Mouse (Mus musculus) C2C12 (cell line): Measurements from ENCODE around the gene Moap1. TPM values are rescaled to one million over a fixed set of nuclear protein-coding genes. Genes with fewer than 3 reads are reported as not detected.

Source experiments
- H3K27me3 ChIP-seq: one replicate; pipeline ENCODE4 v1.6.1; 2011; ENCODE audit not compliant: control insufficient read depth, insufficient read depth, insufficient read length
- H3K36me3 ChIP-seq: one replicate; pipeline ENCODE4 v1.6.1; 2011; ENCODE audit not compliant: control insufficient read depth, insufficient read depth
- H3K4me3 ChIP-seq: one replicate; pipeline ENCODE4 v1.5.1; 2011; ENCODE audit warnings: mild to moderate bottlenecking, control low read depth; ENCODE audit not compliant: poor library complexity, insufficient read depth, severe bottlenecking
- H3K79me2 ChIP-seq: one replicate; pipeline ENCODE4 v1.6.1; 2011; ENCODE audit not compliant: control insufficient read depth, insufficient read depth
- H3K79me3 ChIP-seq: one replicate; pipeline ENCODE4 v1.6.1; 2011; ENCODE audit warnings: low read depth, control low read depth
- H3ac ChIP-seq: one replicate; pipeline ENCODE3; 2011; ENCODE audit warnings: low read depth; ENCODE audit not compliant: control insufficient read depth, insufficient read length
- CEBPB ChIP-seq: IDR thresholded peaks from one replicate; pipeline ENCODE4 v1.6.1; 2011; ENCODE audit warnings: low read depth, mild to moderate bottlenecking, control low read depth, moderate library complexity
- CTCF ChIP-seq: IDR thresholded peaks from one replicate; pipeline ENCODE4 v1.5.1; 2011; ENCODE audit not compliant: control insufficient read depth, insufficient read depth, insufficient read length
- FOSL1 ChIP-seq: IDR thresholded peaks from one replicate; pipeline ENCODE4 v1.8.0; 2011; ENCODE audit warnings: mild to moderate bottlenecking, low read length; ENCODE audit not compliant: poor library complexity, insufficient read depth, severe bottlenecking
- MAX ChIP-seq: IDR thresholded peaks from one replicate; pipeline ENCODE4 v1.6.1; 2011; ENCODE audit warnings: mild to moderate bottlenecking, control low read depth
- MYOD1 ChIP-seq: IDR thresholded peaks from one replicate; pipeline ENCODE4 v1.6.1; 2011; ENCODE audit warnings: low read depth; ENCODE audit not compliant: control insufficient read depth, insufficient read length
- MYOG ChIP-seq: IDR thresholded peaks from one replicate; pipeline ENCODE4 v1.6.1; 2011; ENCODE audit not compliant: control insufficient read depth, insufficient read length; ENCODE audit errors: extremely low read depth
- USF1 ChIP-seq: IDR thresholded peaks from one replicate; pipeline ENCODE4 v1.6.1; 2011; ENCODE audit warnings: low read depth, mild to moderate bottlenecking, control low read depth, moderate library complexity
- polyA plus RNA-seq: library from polyadenylated mRNA; unstranded; fragments of >200 nt; fragmentation: generic; extraction: Trizol; gene quantifications from one replicate; pipeline ENCODE4 v1.2.1, GENCODE M21; 2012; ENCODE audit warnings: missing spikeins

The Moap1 gene
- polyA plus RNA-seq, 1 experiment, result 4.7 TPM

GRCm38 (mm10) chr12:102703441-102703840 is 40.0 kb downstream of the Moap1 start:
- H3ac ChIP-seq, result no peak overlapping the region
- H3K27me3 ChIP-seq, result no peaks in the 10 kb centered on the region
- H3K79me2 ChIP-seq, result no peaks in the 10 kb centered on the region
- H3K36me3 ChIP-seq, result no peaks in the 10 kb centered on the region
- H3K4me3 ChIP-seq, result no peak overlapping the region
- no peaks in the 10 kb centered on the region for H3K79me3 ChIP-seq
- TF ChIP-seq CTCF (no peak), MAX (no peak), MYOG (no peak)

DNA sequence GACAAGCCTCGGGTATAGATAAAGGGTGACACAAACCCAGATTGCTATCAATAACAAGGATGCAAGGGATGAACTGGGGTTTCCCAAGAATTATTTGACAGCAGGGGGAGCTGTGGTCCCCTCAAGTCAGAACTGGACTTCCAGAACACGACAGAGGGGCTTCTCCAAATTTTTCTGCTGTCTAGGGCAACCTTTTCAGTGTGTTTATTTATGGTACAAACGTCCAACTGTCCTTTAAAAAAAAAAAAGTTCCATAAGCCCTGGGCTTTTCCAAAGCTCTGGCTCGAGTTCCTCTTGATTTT is 40.4 kb downstream of the Moap1 start:
- Histone ChIP-seq H3K27me3 (no peaks in the 10 kb centered on the region), H3K79me2 (no peaks in the 10 kb centered on the region), H3K79me3 (no peaks in the 10 kb centered on the region), H3ac (no peak overlapping the region), H3K4me3 (no peak overlapping the region), H3K36me3 (no peaks in the 10 kb centered on the region)
- TF ChIP-seq MYOD1 (no peak), CTCF (no peak), MYOG (no peak), MAX (no peak)

DNA sequence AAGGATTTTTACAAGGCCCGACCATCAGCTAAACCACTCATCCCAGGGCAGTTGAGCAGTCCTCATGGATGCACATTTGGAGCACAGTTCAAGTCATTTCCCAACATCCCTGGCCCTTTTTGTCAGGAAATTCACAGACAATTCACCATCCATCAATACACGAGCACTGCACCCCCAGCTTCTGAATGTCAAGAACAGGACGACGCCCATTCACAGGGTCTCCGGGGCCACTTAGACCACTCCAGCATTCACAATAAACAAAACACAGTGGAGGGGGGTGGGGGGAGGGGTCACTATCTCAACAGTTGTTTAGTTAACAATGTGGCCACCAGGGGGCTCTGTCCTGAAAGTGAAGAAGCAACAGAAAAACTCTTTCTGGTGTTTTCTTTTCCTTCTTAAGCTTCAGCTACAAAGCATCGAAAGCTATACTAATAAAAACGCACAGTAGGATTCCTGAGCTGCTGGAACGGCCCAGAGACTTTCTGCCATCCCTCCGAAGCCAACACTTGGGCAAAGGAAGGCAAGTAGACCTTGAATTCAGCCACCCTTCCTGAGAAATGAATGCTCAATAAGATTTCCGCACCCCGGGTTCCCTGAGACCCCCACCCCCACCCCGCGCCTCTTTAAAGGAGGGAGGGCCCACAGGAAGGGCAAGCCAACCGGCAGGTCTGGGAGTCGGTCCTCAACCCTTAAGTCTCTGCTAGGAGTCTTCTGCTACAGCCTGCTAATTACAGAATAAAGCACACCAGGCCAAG is 40.9 kb downstream of the Moap1 start:
- H3K27me3 ChIP-seq, result no peaks in the 10 kb centered on the region

DNA sequence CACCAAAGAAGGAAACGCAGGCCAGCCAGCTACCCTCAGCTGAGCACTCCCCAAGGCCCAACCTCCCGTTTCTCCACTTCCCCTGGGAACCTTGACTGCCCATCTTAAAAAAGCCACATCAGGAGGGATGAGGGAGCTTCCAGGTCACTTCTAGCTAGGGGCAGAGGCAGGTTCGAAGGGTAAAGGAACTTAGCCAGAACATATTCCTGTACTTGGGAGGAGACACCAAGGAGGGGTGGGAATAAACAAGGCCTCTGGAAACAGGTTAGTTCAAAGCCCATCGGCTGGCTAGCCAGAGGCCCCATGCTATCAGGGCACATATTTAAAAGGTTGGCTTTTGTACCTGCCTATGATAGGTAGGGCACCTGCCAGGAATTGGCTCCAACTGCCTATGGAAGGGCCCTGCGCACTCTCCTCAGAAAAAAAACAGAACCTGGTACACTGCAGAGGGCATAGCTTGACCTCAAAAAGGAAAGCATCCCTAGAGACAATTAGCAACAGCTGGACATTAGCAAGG is 41.7 kb downstream of the Moap1 start:
- Histone ChIP-seq H3K36me3 (no peaks in the 10 kb centered on the region), H3K27me3 (no peaks in the 10 kb centered on the region), H3K79me2 (no peaks in the 10 kb centered on the region), H3K4me3 (no peak overlapping the region), H3K79me3 (no peaks in the 10 kb centered on the region), H3ac (no peak overlapping the region)
- TF ChIP-seq USF1, result no peak
- no peak for TF ChIP-seq CEBPB
- TF ChIP-seq CTCF, result no peak
- TF ChIP-seq MAX, result no peak
- no peak for TF ChIP-seq MYOD1
- no peak for TF ChIP-seq MYOG
- no peak for TF ChIP-seq FOSL1

More for the DNA sequence above, 40.9 kb downstream of the Moap1 start:
- no peaks in the 10 kb centered on the region for H3K79me2 ChIP-seq
- H3ac ChIP-seq, result no peak overlapping the region
- H3K79me3 ChIP-seq, result no peaks in the 10 kb centered on the region
- no peak for TF ChIP-seq CEBPB
- no peak for TF ChIP-seq MAX
- no peak for TF ChIP-seq MYOD1
- H3K4me3 ChIP-seq, result no peak overlapping the region
- H3K36me3 ChIP-seq, result no peaks in the 10 kb centered on the region

GRCm38 (mm10) chr12:102700453-102700852 is 43.0 kb downstream of the Moap1 start:
- H3K4me3 ChIP-seq, result no peak overlapping the region
- no peaks in the 10 kb centered on the region for H3K27me3 ChIP-seq
- TF ChIP-seq FOSL1, result no peak
- no peak for TF ChIP-seq USF1
- TF ChIP-seq MYOD1, result no peak
- no peak for TF ChIP-seq MYOG
- TF ChIP-seq CTCF, result no peak
- no peak for TF ChIP-seq CEBPB
- no peak overlapping the region for H3ac ChIP-seq
- H3K79me2 ChIP-seq, result no peaks in the 10 kb centered on the region
- H3K36me3 ChIP-seq, result no peaks in the 10 kb centered on the region
- no peaks in the 10 kb centered on the region for H3K79me3 ChIP-seq

GRCm38 (mm10) chr12:102699156-102699555 is 44.3 kb downstream of the Moap1 start:
- no peaks in the 10 kb centered on the region for H3K27me3 ChIP-seq
- H3ac ChIP-seq, result no peak overlapping the region
- H3K79me2 ChIP-seq, result no peaks in the 10 kb centered on the region
- no peaks in the 10 kb centered on the region for H3K79me3 ChIP-seq
- no peaks in the 10 kb centered on the region for H3K36me3 ChIP-seq
- H3K4me3 ChIP-seq, result no peak overlapping the region
- no peak for TF ChIP-seq MAX
- TF ChIP-seq CTCF, result no peak
- TF ChIP-seq CEBPB, result no peak
- no peak for TF ChIP-seq MYOG
- no peak for TF ChIP-seq MYOD1
- no peak for TF ChIP-seq FOSL1
- no peak for TF ChIP-seq USF1
